Mouse (Mus musculus) intestine, postnatal 0 days (tissue): ENCODE data around the gene Hspg2. TPM values are rescaled to one million over a fixed set of nuclear protein-coding genes. Genes with fewer than 3 reads are reported as not detected.
"Not testable (repeated sequence)": the region's sequence is repeated elsewhere in the genome, so short reads cannot be mapped to it uniquely, and the experiment has no call there.

Source experiments
- ATAC-seq: fragments of 200-750 bp; cut with Nextera tagmentation; 2 replicates; pipeline ENCODE4 v1.8.0; 2017; ENCODE audit warnings: mild to moderate bottlenecking, moderate TSS enrichment, moderate library complexity
- H3K27ac ChIP-seq: fragments of 300-500 bp; sonication (generic); 2 replicates; pipeline ENCODE4 v1.5.1; 2014; ENCODE audit warnings: mild to moderate bottlenecking, low read depth, low read length, moderate library complexity
- H3K27me3 ChIP-seq: fragments of 300-500 bp; sonication (generic); replicated peaks from 2 replicates; pipeline ENCODE4 v1.6.1; 2014; ENCODE audit warnings: low read length, mixed read lengths; ENCODE audit not compliant: control insufficient read depth, insufficient read depth
- H3K36me3 ChIP-seq: fragments of 300-500 bp; sonication (generic); 2 replicates; pipeline ENCODE4 v1.6.1; 2014; ENCODE audit warnings: mild to moderate bottlenecking, moderate library complexity; ENCODE audit not compliant: control insufficient read depth, insufficient read depth
- H3K4me1 ChIP-seq: fragments of 300-500 bp; sonication (generic); replicated peaks from 2 replicates; pipeline ENCODE4 v1.6.1; 2014; ENCODE audit warnings: antibody characterized with exemption, low read length, mixed read lengths; ENCODE audit not compliant: control insufficient read depth, insufficient read depth
- H3K4me2 ChIP-seq: fragments of 300-500 bp; sonication (generic); replicated peaks from 2 replicates; pipeline ENCODE4 v1.6.1; 2014; ENCODE audit warnings: low read depth, mild to moderate bottlenecking, moderate library complexity
- H3K4me3 ChIP-seq: fragments of 300-500 bp; sonication (generic); 2 replicates; pipeline ENCODE4 v1.5.1; 2014; ENCODE audit warnings: low read depth, low read length
- H3K9ac ChIP-seq: fragments of 300-500 bp; sonication (generic); 2 replicates; pipeline ENCODE4 v1.6.1; 2014; ENCODE audit warnings: mild to moderate bottlenecking, low read depth, low read length
- H3K9me3 ChIP-seq: fragments of 300-500 bp; sonication (generic); 2 replicates; pipeline ENCODE4 v1.6.1; 2016; ENCODE audit warnings: mixed run types; ENCODE audit not compliant: control insufficient read depth
- CTCF ChIP-seq: sonication (generic); IDR thresholded peaks from 2 replicates; pipeline ENCODE4 v1.5.1; 2016; ENCODE audit warnings: low read depth, mild to moderate bottlenecking, control low read depth, antibody characterized with exemption, moderate library complexity
- WGBS: fragments of 180-500 bp; shearing (Covaris S2); extraction: QIAGEN DNeasy Blood & Tissue Kit; methylation state at CpG from one replicate; pipeline ENCODE4 v1.1.7; 2014; 5-methylcytosine and 5-hydroxymethylcytosine counted together
- polyA plus RNA-seq: library from polyadenylated mRNA; unstranded; fragments of >200 nt; fragmentation: Nextera tagmentation; extraction: Ambion mirVana; gene quantifications from 2 replicates; pipeline ENCODE4 v1.2.1, GENCODE M21; 2015

The Hspg2 gene
- polyA plus RNA-seq, 1 experiment from 2014 or later: 16.3 TPM

DNA sequence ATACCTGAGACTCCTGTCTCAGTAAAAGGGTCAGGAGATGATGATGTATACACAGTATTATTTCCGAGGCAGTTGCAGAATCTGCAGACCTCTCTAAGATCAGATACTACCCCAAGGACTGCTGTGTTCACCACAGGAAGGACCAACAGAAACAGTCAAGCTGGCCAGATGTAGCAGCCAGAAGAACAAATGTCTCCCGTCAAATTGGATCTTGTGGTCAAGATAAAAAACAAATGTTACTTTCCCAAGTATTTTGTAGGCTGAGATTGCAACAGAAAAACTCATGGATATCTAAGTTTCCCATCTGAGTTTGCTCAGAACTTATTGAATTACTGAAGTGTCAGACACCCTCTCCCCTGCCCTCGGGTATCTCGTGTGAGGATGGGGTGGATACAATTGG lies 111.2 kb downstream of the Hspg2 start:
- no peak overlapping the region for H3K4me2 ChIP-seq
- 58% methylated on average over 4 of the region's 4 CpGs for WGBS
- no peak overlapping the region for H3K27ac ChIP-seq
- no peaks in the 10 kb centered on the region for H3K9me3 ChIP-seq
- H3K9ac ChIP-seq: no peak overlapping the region
- TF ChIP-seq CTCF: no peak
- H3K27me3 ChIP-seq: 0 out of 2 replicates have a peak, but pooled peaks cover 2% of the 10 kb centered on the region
- no peak for ATAC-seq
- no peak overlapping the region for H3K4me3 ChIP-seq
- H3K36me3 ChIP-seq: no peaks in the 10 kb centered on the region
- H3K4me1 ChIP-seq: no peaks in the 10 kb centered on the region

DNA sequence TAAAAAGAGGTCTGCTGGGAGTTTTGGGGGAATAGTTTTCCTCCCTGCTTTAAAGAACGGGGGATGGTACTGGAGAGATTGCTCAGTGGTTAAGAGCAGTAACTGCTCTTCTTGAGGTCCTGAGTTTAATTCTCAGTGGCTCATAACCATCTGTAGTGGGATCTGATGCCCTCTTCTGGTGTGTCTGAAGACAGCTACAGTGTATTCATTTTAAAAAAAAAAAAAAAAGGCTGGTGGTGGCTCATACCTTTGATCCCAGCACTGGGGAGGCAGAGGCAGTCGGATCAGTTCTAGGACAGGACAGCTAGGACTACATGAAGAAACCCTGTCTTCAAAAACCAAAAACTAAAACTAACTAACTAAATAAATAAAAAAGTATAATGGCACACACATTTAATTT lies 111.7 kb downstream of the Hspg2 start:
- Histone ChIP-seq H3K4me1 (no peaks in the 10 kb centered on the region), H3K27ac (no peak overlapping the region), H3K27me3 (0 out of 2 replicates have a peak, but pooled peaks cover 2% of the 10 kb centered on the region), H3K4me2 (no peak overlapping the region), H3K9me3 (no peaks in the 10 kb centered on the region), H3K9ac (no peak overlapping the region), H3K36me3 (no peaks in the 10 kb centered on the region), H3K4me3 (no peak overlapping the region)
- no peak for ATAC-seq
- no peak for TF ChIP-seq CTCF
- 83% methylated on average over 2 of the region's 2 CpGs for WGBS

DNA sequence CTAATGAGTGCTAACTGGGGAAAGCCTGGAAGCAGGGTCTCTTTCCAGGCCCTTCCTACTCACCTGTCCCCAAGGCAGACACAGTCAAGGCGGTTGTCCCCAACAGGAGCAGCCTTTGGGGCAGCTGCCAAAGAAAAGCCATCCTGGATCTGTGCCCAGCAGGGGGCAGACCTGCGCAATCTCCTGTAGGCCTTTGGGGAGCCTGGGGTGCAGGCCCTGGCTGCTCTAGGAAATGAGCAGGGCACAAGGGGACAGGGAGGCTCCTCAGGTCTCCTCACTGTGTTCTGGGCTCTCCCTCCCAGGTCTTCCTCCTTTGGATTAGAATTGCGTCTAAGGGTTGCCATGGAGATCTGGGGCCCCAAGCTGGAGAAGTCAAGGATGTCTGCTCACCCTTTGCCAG lies 113.2 kb downstream of the Hspg2 start:
- peak; percentile 67 for TF ChIP-seq CTCF
- H3K9ac ChIP-seq: no peak overlapping the region
- no peak overlapping the region for H3K4me3 ChIP-seq
- WGBS: 41% methylated on average over 3 of the region's 3 CpGs
- ATAC-seq: no peak
- H3K27ac ChIP-seq: no peak overlapping the region
- no peaks in the 10 kb centered on the region for H3K36me3 ChIP-seq
- H3K4me2 ChIP-seq: no peak overlapping the region
- H3K27me3 ChIP-seq: 0 out of 2 replicates have a peak, but pooled peaks cover 2% of the 10 kb centered on the region
- no peaks in the 10 kb centered on the region for H3K4me1 ChIP-seq
- no peaks in the 10 kb centered on the region for H3K9me3 ChIP-seq

DNA sequence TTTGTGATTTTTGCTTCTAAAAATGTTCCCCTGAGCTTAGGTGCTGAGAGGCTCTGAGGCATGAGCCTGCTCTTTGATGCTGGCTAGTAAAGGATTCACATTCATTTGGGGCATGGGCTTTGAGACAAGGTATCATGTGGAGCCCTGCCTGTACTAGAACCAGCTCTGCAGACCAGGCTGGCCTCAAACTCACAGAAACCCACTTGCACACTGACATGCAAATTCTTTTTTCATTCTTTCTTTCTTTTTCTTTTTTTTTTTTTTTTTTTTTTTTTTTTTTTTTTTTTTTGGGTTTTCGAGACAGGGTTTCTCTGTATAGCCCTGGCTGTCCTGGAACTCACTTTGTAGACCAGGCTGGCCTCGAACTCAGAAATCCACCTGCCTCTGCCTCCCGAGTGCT lies 120.5 kb downstream of the Hspg2 start:
- H3K27ac ChIP-seq, ATAC-seq, H3K4me1 ChIP-seq, H3K9ac ChIP-seq, H3K27me3 ChIP-seq, H3K36me3 ChIP-seq, H3K4me3 ChIP-seq, H3K9me3 ChIP-seq, H3K4me2 ChIP-seq: not testable (repeated sequence)
- 79% methylated on average over 2 of the region's 3 CpGs for WGBS

DNA sequence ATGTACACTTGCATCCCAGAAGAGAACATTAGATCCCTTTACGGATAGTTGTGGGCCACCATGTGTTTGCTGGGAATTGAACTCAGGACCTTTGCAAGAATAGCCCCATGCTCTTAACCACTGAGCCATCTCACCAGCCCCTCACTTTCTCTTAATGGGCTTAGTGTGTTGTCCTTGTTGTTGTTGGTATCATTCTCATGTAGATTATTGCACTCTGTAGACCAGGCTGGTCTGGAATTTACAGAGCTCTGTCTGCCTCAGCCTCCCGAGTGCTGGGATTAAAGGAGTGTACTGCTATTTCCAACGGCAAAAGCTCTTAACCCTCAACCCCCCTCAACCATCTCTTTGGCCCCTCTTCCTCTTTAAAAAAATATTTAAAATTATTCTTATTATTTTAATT lies 121.0 kb downstream of the Hspg2 start:
- no peak for TF ChIP-seq CTCF
- Histone ChIP-seq H3K9me3 (no peaks in the 10 kb centered on the region), H3K36me3 (no peaks in the 10 kb centered on the region), H3K27me3 (no peaks in the 10 kb centered on the region), H3K27ac (no peak overlapping the region), H3K9ac (no peak overlapping the region), H3K4me3 (no peak overlapping the region), H3K4me1 (no peaks in the 10 kb centered on the region), H3K4me2 (no peak overlapping the region)
- no peak for ATAC-seq
- 86% methylated on average over 3 of the region's 3 CpGs for WGBS

DNA sequence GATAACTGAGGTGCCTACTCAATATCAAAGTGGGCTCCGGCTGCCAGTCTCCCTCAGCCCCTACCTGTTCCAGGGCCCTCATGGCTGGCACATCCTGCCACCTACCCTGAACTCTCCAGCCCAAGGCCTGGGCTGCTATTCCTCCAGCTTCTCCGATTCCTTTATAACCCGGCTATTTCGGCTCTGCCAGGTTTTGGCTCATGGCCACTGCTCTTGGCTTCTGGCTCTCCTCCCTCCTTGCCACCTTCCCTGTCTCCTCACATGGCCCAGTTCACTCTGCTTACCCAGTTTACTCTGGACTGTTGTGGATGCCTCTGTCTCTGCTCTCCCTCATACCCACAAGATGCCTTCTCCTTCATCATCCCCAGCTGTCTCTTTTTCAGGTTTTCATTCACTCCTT lies 122.4 kb downstream of the Hspg2 start:
- WGBS: 87% methylated on average over 4 of the region's 4 CpGs
- Histone ChIP-seq H3K4me1 (peaks cover 5% of the 10 kb centered on the region; the same call in 1 of the 2 replicates), H3K27ac (no peak overlapping the region), H3K36me3 (no peaks in the 10 kb centered on the region), H3K9ac (no peak overlapping the region), H3K4me2 (no peak overlapping the region), H3K4me3 (no peak overlapping the region), H3K27me3 (no peaks in the 10 kb centered on the region), H3K9me3 (no peaks in the 10 kb centered on the region)
- ATAC-seq: no peak
- TF ChIP-seq CTCF: no peak
